Mouse (Mus musculus): ENCODE data around the gene Olfr324. TPM values are rescaled to one million over a fixed set of nuclear protein-coding genes. Genes with fewer than 3 reads are reported as not detected.

Olfr324 gene
- not detected in 2 replicates for polyA plus RNA-seq (2016; fragmentation: Nextera tagmentation; extraction: Ambion mirVana)

GRCm38 (mm10) chr11:58594814-58595213 lies at the start of gene Olfr324:
Olfr324 (plus strand) TSS chr11:58595114.
- WGBS: 85% methylated on average over 6 of the region's 6 CpGs
- no peak within 1 kb of the TSS for H3K27ac ChIP-seq

GRCm38 (mm10) chr11:58546322-58546721 lies 48.6 kb upstream of the Olfr324 start, which contains the start of gene Olfr329-ps:
Olfr329-ps (minus strand) TSS chr11:58546422.
- 87% methylated on average over 5 of the region's 5 CpGs for WGBS
- no peaks in the 10 kb centered on the region for H3K9me3 ChIP-seq

More at GRCm38 (mm10) chr11:58594814-58595213, at the start of gene Olfr324:
- no peak within 1 kb of the TSS for H3K4me2 ChIP-seq (replicated peaks)
- no peaks in the 10 kb centered on the region for H3K4me1 ChIP-seq
- H3K36me3 ChIP-seq: no peaks in the 10 kb centered on the region
- H3K27me3 ChIP-seq (replicated peaks): no peaks in the 10 kb centered on the region
- no peak within 1 kb of the TSS for H3K4me3 ChIP-seq
- ATAC-seq (ENCODE audit: low FRiP score, low read depth): no peak
- no peaks in the 10 kb centered on the region for H3K9me3 ChIP-seq
- no peak within 1 kb of the TSS for H3K9ac ChIP-seq

GRCm38 (mm10) chr11:58555536-58555935 lies 39.4 kb upstream of the Olfr324 start, which contains the start of gene Olfr328:
Olfr328 (minus strand) TSS chr11:58555636.
- Histone ChIP-seq H3K36me3 (no peaks in the 10 kb centered on the region), H3K4me3 (no peak within 1 kb of the TSS), H3K27ac (no peak within 1 kb of the TSS), H3K27me3 (replicated peaks) (no peaks in the 10 kb centered on the region), H3K9ac (no peak within 1 kb of the TSS), H3K4me1 (no peaks in the 10 kb centered on the region), H3K9me3 (no peaks in the 10 kb centered on the region), H3K4me2 (replicated peaks) (no peak within 1 kb of the TSS)
- 77% methylated on average over 1 of the region's 1 CpGs for WGBS
- ATAC-seq (ENCODE audit: low FRiP score, low read depth): no peak

More at GRCm38 (mm10) chr11:58546322-58546721, 48.6 kb upstream of the Olfr324 start, which contains the start of gene Olfr329-ps:
- no peaks in the 10 kb centered on the region for H3K27me3 ChIP-seq (replicated peaks)
- H3K4me1 ChIP-seq: no peaks in the 10 kb centered on the region
- H3K4me3 ChIP-seq: no peak within 1 kb of the TSS
- H3K27ac ChIP-seq: no peak within 1 kb of the TSS
- no peak for ATAC-seq (ENCODE audit: low FRiP score, low read depth)
- H3K36me3 ChIP-seq: no peaks in the 10 kb centered on the region
- H3K4me2 ChIP-seq (replicated peaks): no peak within 1 kb of the TSS
- no peak within 1 kb of the TSS for H3K9ac ChIP-seq

- no peaks in the 10 kb centered on the region for H3K36me3 ChIP-seq
- WGBS: 84% methylated on average over 5 of the region's 5 CpGs
- H3K4me2 ChIP-seq (replicated peaks): no peak within 1 kb of the TSS
- no peak within 1 kb of the TSS for H3K9ac ChIP-seq
- H3K27me3 ChIP-seq (replicated peaks): no peaks in the 10 kb centered on the region
- no peak within 1 kb of the TSS for H3K4me3 ChIP-seq
- no peaks in the 10 kb centered on the region for H3K4me1 ChIP-seq
- H3K9me3 ChIP-seq: no peaks in the 10 kb centered on the region
- no peak within 1 kb of the TSS for H3K27ac ChIP-seq
- no peak for ATAC-seq (ENCODE audit: low FRiP score, low read depth)
These were observed 24.5 kb upstream of the Olfr324 start, which contains the start of gene Olfr224 for GRCm38 (mm10) chr11:58570405-58570804. Olfr224 (minus strand) TSS chr11:58570553.

GRCm38 (mm10) chr11:58577430-58577829 lies 17.5 kb upstream of the Olfr324 start, which contains the start of gene Olfr325:
Olfr325 (plus strand) TSS chr11:58577730.
- Histone ChIP-seq H3K27me3 (replicated peaks) (no peaks in the 10 kb centered on the region), H3K9me3 (no peaks in the 10 kb centered on the region), H3K27ac (no peak within 1 kb of the TSS), H3K4me2 (replicated peaks) (no peak within 1 kb of the TSS), H3K36me3 (no peaks in the 10 kb centered on the region), H3K9ac (no peak within 1 kb of the TSS), H3K4me3 (no peak within 1 kb of the TSS), H3K4me1 (no peaks in the 10 kb centered on the region)
- ATAC-seq (ENCODE audit: low FRiP score, low read depth): no peak
- 83% methylated on average over 1 of the region's 1 CpGs for WGBS

- Histone ChIP-seq H3K36me3 (no peaks in the 10 kb centered on the region), H3K4me2 (replicated peaks) (no peak overlapping the region), H3K9ac (no peak overlapping the region), H3K4me3 (no peak overlapping the region), H3K27me3 (replicated peaks) (no peaks in the 10 kb centered on the region), H3K9me3 (no peaks in the 10 kb centered on the region), H3K27ac (no peak overlapping the region), H3K4me1 (no peaks in the 10 kb centered on the region)
- 83% methylated on average over 8 of the region's 8 CpGs for WGBS
- no peak for ATAC-seq (ENCODE audit: low FRiP score, low read depth)
These were observed 16.3 kb upstream of the Olfr324 start for GRCm38 (mm10) chr11:58578636-58579035.

GRCm38 (mm10) chr11:58587898-58588348 lies 7.0 kb upstream of the Olfr324 start:
- Histone ChIP-seq H3K4me2 (replicated peaks) (no peak overlapping the region), H3K4me1 (no peaks in the 10 kb centered on the region), H3K36me3 (no peaks in the 10 kb centered on the region), H3K9me3 (no peaks in the 10 kb centered on the region), H3K9ac (no peak overlapping the region), H3K4me3 (no peak overlapping the region), H3K27ac (no peak overlapping the region), H3K27me3 (replicated peaks) (no peaks in the 10 kb centered on the region)
- WGBS: 72% methylated on average over 7 of the region's 7 CpGs
- no peak for ATAC-seq (ENCODE audit: low FRiP score, low read depth)

- H3K9me3 ChIP-seq: no peaks in the 10 kb centered on the region
- 47% methylated on average over 3 of the region's 3 CpGs for WGBS
- H3K36me3 ChIP-seq: no peaks in the 10 kb centered on the region
- no peak overlapping the region for H3K9ac ChIP-seq
- H3K4me1 ChIP-seq: no peaks in the 10 kb centered on the region
- no peak overlapping the region for H3K4me3 ChIP-seq
- ATAC-seq (ENCODE audit: low FRiP score, low read depth): no peak
- no peak overlapping the region for H3K27ac ChIP-seq
- H3K4me2 ChIP-seq (replicated peaks): no peak overlapping the region
- no peaks in the 10 kb centered on the region for H3K27me3 ChIP-seq (replicated peaks)
These were observed 6.2 kb upstream of the Olfr324 start for GRCm38 (mm10) chr11:58588620-58589250.

- Histone ChIP-seq H3K9me3 (no peaks in the 10 kb centered on the region), H3K4me2 (replicated peaks) (no peak overlapping the region), H3K36me3 (no peaks in the 10 kb centered on the region), H3K27ac (no peak overlapping the region), H3K9ac (no peak overlapping the region), H3K4me3 (no peak overlapping the region), H3K4me1 (no peaks in the 10 kb centered on the region), H3K27me3 (replicated peaks) (no peaks in the 10 kb centered on the region)
- 86% methylated on average over 13 of the region's 13 CpGs for WGBS
- ATAC-seq (ENCODE audit: low FRiP score, low read depth): no peak
These were observed 2.9 kb downstream of the Olfr324 start for GRCm38 (mm10) chr11:58597837-58598236.

GRCm38 (mm10) chr11:58602062-58602461 lies 7.1 kb downstream of the Olfr324 start:
- Histone ChIP-seq H3K36me3 (no peaks in the 10 kb centered on the region), H3K4me3 (no peak overlapping the region)
- no peak for ATAC-seq (ENCODE audit: low FRiP score, low read depth)

GRCm38 (mm10) chr11:58602800-58603560 lies 8.1 kb downstream of the Olfr324 start:
- no peak for ATAC-seq (ENCODE audit: low FRiP score, low read depth)
- Histone ChIP-seq H3K9me3 (no peaks in the 10 kb centered on the region), H3K4me2 (replicated peaks) (no peak overlapping the region), H3K36me3 (no peaks in the 10 kb centered on the region), H3K4me3 (no peak overlapping the region), H3K27me3 (replicated peaks) (no peaks in the 10 kb centered on the region), H3K27ac (no peak overlapping the region), H3K9ac (no peak overlapping the region), H3K4me1 (no peaks in the 10 kb centered on the region)
- WGBS: 82% methylated on average over 6 of the region's 6 CpGs

More at GRCm38 (mm10) chr11:58602062-58602461, 7.1 kb downstream of the Olfr324 start:
- Histone ChIP-seq H3K9ac (no peak overlapping the region), H3K27ac (no peak overlapping the region), H3K4me1 (no peaks in the 10 kb centered on the region), H3K27me3 (replicated peaks) (no peaks in the 10 kb centered on the region), H3K9me3 (no peaks in the 10 kb centered on the region), H3K4me2 (replicated peaks) (no peak overlapping the region)

- no peaks in the 10 kb centered on the region for H3K36me3 ChIP-seq
- no peak overlapping the region for H3K27ac ChIP-seq
- H3K4me3 ChIP-seq: no peak overlapping the region
- H3K27me3 ChIP-seq (replicated peaks): no peaks in the 10 kb centered on the region
- no peak overlapping the region for H3K9ac ChIP-seq
- H3K4me2 ChIP-seq (replicated peaks): no peak overlapping the region
- no peaks in the 10 kb centered on the region for H3K9me3 ChIP-seq
- no peak for ATAC-seq (ENCODE audit: low FRiP score, low read depth)
- H3K4me1 ChIP-seq: no peaks in the 10 kb centered on the region
- WGBS: 81% methylated on average over 2 of the region's 2 CpGs
These were observed 9.8 kb downstream of the Olfr324 start for GRCm38 (mm10) chr11:58604688-58605087.
